Mouse (Mus musculus) yolk sac, embryonic 10.5 days (tissue): ENCODE data around the gene Gm156.
"Not testable (repeated sequence)": the region's sequence is repeated elsewhere in the genome, so short reads cannot be mapped to it uniquely, and the experiment has no call there.

Source experiments
- DNase-seq: peaks from one replicate; pipeline ENCODE4 v3.0.0-alpha.2; 2017; ENCODE audit warnings: low spot score

Gene Gm156

DNA sequence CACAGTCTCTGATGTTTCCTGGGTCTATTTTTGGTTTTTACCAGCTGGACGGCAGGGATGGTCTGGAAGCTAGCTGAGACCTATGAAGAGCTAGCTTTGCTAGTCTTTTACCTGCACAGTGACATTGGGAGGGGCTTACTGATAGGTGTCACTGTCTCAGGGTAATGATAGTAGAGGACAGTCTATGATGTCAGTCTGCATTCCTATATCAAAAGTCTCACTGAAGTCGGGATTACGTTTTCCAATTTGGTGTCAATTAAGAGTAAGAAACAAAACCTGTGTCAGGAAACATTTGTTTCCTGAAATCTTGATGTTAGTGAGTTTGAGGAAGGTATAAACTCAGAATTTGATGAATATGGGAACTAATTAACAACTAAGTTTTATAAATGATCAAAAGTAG is at the start of gene Gm156:
TSS of gene Gm156 (minus strand) at position 101 of the 400 bp plus-strand sequence.
- not testable (repeated sequence) for DNase-seq

DNA sequence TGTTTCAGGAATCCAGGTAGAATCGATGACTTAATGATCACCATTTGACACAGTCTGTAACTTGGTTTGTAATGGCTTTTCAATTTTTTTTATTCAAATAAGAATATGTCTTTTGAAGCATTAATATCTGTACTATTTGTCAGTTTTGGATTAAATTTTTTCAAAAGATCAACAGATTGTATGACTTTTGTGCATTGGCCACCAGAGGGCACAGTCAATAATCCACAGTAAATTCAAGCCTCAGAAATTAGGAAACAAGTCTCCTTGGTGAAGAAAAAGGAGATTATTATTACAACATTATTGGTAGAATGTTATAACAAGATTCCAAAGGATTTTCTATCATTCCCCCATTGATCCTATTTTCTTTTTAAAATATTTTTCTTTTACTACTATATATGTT is 41.5 kb upstream of the Gm156 start:
- no peak for DNase-seq

DNA sequence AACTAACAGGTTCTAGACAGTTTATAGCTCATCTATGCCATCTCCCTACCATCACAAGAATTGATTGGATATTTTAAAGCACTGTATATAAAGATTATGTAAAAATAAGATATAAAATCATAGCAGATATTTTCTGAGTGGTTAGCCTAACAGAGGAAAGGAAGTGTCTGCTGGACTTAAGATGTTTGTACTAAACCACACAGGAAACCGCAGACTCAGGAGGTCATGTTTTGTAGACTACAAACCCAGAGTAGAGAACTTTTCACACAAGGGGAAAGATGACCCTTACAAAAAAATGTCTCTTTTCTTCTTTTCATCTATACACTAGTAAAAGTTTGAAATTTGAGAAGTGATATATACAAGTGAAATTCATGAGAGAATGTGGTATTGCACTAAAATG is 39.9 kb upstream of the Gm156 start:
- no peak for DNase-seq

DNA sequence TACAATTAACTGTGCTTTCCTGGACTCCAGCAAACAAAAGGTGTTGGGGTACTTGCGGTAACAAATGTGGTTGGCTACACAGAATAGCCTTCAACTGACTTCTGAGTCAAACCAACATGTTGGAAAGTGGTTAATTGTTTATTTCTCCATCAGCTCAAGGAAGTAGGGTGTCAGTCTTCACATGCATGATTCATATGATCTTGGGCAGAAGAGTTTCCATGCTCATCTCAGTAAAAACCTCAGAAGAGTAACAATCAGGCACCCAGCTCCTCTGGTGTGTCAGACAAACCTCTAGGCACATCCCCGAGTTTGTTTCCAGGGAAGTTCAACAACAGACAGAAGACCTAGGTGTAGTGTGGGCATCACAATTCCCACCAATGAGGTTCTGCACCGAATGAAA is 33.7 kb upstream of the Gm156 start:
- no peak for DNase-seq

DNA sequence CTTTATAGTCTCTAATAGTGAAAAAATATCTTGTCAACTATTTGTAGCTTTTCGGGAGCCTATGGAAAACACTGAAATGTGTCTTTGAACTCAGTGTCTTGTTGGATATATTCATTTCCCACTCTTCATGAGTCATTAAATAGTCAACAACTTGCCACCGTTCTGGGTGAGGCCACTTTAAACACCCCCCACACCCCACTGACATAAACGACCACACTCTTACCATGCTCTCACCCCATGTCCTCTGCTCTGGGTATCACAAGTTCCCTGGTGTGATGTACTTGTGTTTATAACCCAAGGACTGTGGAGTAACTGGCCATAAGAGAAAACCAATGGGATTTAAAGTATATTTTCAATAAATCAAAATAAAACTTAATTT is 36.4 kb downstream of the Gm156 start:
- DNase-seq, result no peak

DNA sequence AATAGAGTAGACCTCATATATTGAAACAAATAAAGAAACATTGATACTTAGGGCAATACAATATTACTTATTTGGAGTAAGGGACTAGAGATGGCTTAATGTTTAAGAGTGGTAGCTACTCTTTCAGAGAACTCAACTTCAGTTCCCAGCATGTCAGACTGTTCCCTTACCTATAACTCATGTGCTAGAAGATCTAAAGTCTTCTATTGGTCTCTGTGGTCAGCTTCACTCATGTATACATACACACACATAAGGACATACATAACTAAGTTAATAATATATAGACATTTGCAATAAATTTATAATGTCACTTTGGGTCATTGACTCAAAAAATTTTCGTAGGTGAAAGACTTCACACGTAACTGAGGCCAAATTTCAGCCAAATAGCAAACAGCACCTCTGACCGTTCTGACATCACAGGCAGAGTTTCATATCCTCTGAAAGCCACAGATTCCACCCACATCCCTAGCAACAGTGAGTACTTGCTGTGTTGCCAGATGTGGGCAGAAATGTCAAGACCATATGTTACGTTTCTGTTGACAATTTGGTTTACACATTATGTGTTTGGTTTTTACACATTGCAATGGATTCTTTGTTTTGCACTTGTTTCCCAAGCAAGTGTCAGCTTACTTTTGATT is 36.9 kb downstream of the Gm156 start:
- DNase-seq, result no peak

DNA sequence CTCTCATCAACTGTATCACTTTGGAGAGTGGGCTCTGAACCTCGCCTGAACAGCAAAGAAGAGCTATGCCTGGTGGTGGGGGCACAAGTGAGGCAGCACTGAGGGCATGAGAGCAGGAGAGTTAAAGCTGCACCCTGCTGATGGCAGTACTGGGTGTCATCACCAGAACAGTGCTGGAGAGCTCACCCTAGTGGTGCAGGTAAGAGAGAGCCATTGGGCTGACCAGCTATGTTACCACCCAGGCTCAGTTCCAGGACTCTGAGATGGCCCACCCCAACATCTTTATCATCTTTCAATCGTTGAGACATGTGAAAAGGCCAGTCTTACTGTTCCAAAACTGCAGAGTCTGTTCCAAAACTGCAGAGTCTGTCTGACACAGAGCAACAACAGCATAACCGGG is 37.9 kb downstream of the Gm156 start:
- no peak for DNase-seq

DNA sequence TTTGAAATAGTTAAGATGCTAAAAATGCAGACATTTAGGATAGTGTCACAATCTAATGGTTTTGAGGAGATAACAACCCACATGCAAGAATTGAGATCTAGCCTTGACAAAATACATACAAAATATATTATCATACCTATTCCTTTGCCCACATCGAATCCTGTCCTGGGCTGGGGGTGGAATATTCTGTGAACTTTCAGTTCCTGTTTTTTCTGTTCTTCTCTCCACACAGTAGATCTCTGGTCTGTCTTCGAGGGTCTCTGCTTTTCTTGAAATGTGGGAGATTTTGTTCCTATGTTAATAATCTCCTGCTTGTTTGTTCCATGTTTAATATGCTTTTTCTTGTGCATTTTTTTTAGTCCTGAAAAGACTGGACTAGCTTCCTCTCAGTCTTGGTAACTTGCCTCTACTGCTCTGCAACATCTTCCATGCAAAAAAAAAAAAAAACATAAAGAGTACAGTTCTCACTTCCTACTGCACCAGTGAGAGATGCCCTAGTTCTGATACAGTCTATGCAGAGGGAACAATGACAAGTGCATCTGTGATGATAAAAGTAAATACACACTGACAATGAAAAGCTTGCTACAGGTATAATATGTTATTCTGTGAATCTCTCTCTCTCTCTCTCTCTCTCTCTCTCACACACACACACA is 43.9 kb downstream of the Gm156 start, which contains the start of gene Klri2:
TSS of gene Klri2 (minus strand) at position 416 of the 653 bp plus-strand sequence.
- DNase-seq, result no peak

DNA sequence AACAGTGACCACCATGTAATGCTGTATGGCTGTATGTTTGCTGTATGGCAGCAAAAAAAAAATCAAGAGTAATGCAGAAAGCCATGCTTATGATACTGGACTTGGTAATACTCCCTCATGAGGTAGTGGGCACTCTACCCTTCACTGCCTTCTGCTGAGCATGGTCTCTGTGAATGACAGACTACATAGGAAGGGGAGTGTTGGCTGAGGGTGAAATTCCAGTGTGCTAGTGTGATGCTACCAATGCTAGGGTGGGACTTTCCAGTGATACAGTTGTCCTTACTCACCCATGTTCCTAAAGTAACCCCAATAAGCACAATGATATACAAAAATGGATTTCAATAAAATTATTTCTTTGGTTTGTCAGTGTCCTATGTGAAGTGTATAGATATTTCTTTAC is 47.7 kb downstream of the Gm156 start:
- DNase-seq, result no peak

DNA sequence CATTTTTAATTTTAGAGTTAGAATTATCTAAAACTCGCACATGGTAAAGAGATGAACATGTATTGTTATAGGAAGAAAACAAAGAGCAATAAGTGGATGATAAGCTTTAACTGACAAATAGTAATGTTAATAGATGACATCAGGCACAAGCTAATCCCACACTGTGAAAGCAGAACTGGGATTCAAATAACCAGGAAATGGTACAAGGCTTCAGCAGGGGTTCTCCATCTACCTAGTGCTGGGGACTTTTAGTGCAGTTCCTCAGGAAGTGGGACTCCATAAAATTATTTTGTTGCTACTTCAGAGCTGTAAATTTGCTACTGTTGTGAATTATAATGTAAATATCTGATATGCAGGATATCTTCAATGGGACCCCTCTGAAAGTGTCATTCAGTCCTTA is 56.8 kb downstream of the Gm156 start:
- DNase-seq, result no peak

DNA sequence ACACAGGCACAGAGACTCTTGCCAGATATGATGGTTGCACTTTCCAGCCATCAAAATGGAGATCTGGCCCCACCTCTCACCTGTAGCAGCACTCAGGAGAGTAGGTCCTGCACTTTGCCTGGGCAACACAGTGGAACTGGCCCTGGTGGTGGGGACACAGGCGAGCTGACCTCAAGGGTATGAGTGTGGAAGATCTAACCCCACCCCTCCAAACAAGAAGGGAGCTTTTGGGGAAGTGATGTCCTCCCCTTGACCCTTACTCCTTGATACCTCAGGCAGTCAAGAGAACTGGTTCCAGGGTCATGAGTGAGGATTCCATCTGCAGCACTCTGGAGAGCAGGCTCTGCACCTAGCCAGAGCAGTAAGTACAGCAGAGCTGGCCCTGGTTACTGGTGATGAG is 62.7 kb downstream of the Gm156 start:
- no peak for DNase-seq

DNA sequence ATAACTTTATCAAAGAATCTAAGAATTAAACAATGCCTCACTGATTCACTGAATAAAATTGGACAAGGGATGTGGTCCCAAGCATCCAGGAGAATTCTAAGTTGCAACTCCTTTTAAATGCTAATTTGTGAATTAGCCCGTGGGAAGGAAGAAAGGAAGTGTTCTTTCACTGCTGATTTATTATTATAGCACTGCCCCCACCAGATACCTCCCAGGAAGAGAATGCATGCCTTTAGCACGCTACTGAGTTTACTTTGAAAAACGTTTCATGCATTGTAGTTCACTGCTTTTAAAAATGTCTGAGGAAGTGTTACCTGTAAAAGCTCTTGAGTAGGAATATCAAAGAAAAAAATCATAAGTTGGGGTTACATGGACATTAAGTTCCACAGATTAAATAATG is 63.6 kb downstream of the Gm156 start:
- DNase-seq, result no peak

DNA sequence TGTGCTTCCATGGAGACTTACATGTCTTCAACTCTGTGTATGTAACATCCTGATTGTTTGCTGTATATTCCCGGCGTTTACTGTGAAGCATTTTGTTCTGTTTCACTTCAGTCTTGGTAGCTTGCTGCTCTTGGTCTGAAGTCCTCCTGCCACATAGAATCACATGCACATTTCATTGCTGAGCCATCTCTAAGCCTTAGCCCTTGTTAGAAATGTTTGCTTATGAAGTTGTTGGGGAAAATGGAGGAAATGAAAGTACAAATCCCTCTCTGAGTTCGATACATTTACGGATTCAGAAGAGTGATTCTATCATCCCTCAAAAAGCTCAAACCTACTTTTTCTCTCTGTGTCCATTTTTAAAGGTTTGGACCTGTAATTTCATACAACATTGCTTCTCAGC is 67.0 kb downstream of the Gm156 start, which contains the start of gene Klri1:
TSS of gene Klri1 (minus strand) at position 101 of the 400 bp plus-strand sequence.
- DNase-seq, result no peak
